Mouse (Mus musculus) bone marrow macrophage, adult 2 months (primary cell): ENCODE data around the gene Nhsl2.

Experiments
- CTCF ChIP-seq: IDR thresholded peaks from 2 replicates; pipeline ENCODE4 v1.5.1; 2012; ENCODE audit warnings: low read depth, mild to moderate bottlenecking, low read length, moderate library complexity
- POLR2A ChIP-seq: IDR thresholded peaks from 2 replicates; pipeline ENCODE4 v1.6.1; 2012; ENCODE audit warnings: mild to moderate bottlenecking, low read depth, low read length, borderline replicate concordance

DNA sequence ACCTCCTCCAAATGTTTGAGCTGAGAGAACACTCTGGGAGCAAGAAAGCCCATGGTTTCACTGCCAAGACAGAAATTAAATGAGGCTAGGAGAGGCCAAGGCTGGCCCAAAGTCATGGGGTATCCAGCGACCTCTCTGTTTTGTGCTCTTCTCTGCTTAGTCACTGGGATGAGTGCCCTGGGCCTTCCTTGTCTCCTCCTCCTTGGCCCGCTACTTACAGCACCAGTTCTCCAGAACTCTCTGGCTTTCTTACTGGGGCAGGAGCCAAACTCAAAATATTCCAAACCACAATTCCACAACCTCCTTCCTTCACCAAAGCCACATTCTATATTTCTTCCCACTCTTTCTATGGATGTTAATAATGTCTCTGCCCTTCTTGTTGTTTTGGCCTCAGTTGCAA is 147.5 kb downstream of the Nhsl2 start:
- TF ChIP-seq CTCF (no peak), POLR2A (no peak)
